Comparison of ENCODE assay signal across 12 mouse cellular contexts in genomic region chr17:15259427-15260101, GRCm38 (mm10).
A peak's percentile ranks its signal among the peaks of the same experiment; 100 is the strongest.
DNase-seq lines count a peak whose midpoint lies in the region; ATAC-seq lines count a peak whose summit lies in the region.
"Had no signal": no experiment of that assay in that cellular context is flagged by ENCODE, and none has a peak within 500 bp of the region (broad histone marks: within the 10 kb centered on the region; RNA-seq: fewer than 3 reads in every experiment).

No protein-coding gene starts in this region.

- H3K9me3 ChIP-seq in hindbrain, embryonic 10.5 days: no peaks in the 10 kb centered on the region
- no peaks in the 10 kb centered on the region for H3K9me3 ChIP-seq in hindbrain, embryonic 12.5 days (replicated peaks)
- H3K9me3 ChIP-seq in limb, embryonic 13.5 days: no peaks in the 10 kb centered on the region
- H3K9me3 ChIP-seq in limb, embryonic 10.5 days (replicated peaks): no peaks in the 10 kb centered on the region
- H3K9me3 ChIP-seq in neural tube, embryonic 15.5 days (replicated peaks): no peaks in the 10 kb centered on the region

- peak overlapping the region; percentile 9; the same call in 1 of the 2 replicates for H3K27ac ChIP-seq in hindbrain, embryonic 10.5 days
- H3K27ac ChIP-seq in hindbrain, embryonic 12.5 days: no peak overlapping the region
- no peak overlapping the region for H3K27ac ChIP-seq in limb, embryonic 13.5 days
- no peak overlapping the region for H3K27ac ChIP-seq in limb, embryonic 10.5 days
- peak overlapping the region; percentile 49 for H3K27ac ChIP-seq in neural tube, embryonic 15.5 days (replicated peaks)

- peaks cover 17% of the 10 kb centered on the region for H3K4me1 ChIP-seq in hindbrain, embryonic 10.5 days (replicated peaks)
- no peaks in the 10 kb centered on the region for H3K4me1 ChIP-seq in hindbrain, embryonic 12.5 days
- H3K4me1 ChIP-seq in limb, embryonic 13.5 days: peaks cover 9% of the 10 kb centered on the region
- peaks cover 6% of the 10 kb centered on the region; the same call in 1 of the 2 replicates for H3K4me1 ChIP-seq in limb, embryonic 10.5 days
- H3K4me1 ChIP-seq in neural tube, embryonic 15.5 days: peaks cover 14% of the 10 kb centered on the region

- no peak overlapping the region for H3K9ac ChIP-seq in hindbrain, embryonic 12.5 days
- H3K9ac ChIP-seq in limb, embryonic 13.5 days: no peak overlapping the region
- no peak overlapping the region for H3K9ac ChIP-seq in neural tube, embryonic 15.5 days (replicated peaks)

- ATAC-seq in hindbrain, embryonic 12.5 days (ENCODE audit: low FRiP score): no peak
- ATAC-seq in limb, embryonic 13.5 days (ENCODE audit: low FRiP score, low read depth): 0 out of 2 replicates have a peak, but pooled peaks have one; percentile 36
- ATAC-seq in neural tube, embryonic 15.5 days (ENCODE audit: low FRiP score): peak; percentile 89

- no peak for DNase-seq in hindbrain, embryonic 10.5 days (ENCODE audit: low spot score)
- no peak for DNase-seq in limb, embryonic 10.5 days (ENCODE audit: low spot score)
- peak; percentile 22 for DNase-seq in gonadal fat pad, adult 2 months (ENCODE audit: low read depth)
- DNase-seq in urinary bladder, postnatal 25 days (ENCODE audit: low spot score): no peak
- DNase-seq: adrenal gland, adult 8-10 months; heart, postnatal 36 days; kidney, postnatal 25 days; lung, adult 18-20 months; thymus, postnatal 4 days had no signal

- H3K4me2 ChIP-seq in hindbrain, embryonic 12.5 days (replicated peaks): no peak overlapping the region
- H3K4me2 ChIP-seq in limb, embryonic 13.5 days (replicated peaks): no peak overlapping the region
- H3K4me2 ChIP-seq in neural tube, embryonic 15.5 days: peak overlapping the region; percentile 21

- H3K27me3 ChIP-seq in hindbrain, embryonic 10.5 days (ENCODE audit: insufficient read depth, poor library complexity, severe bottlenecking): peaks cover 5% of the 10 kb centered on the region; the same call in 1 of the 2 replicates
- H3K27me3 ChIP-seq in hindbrain, embryonic 12.5 days: no peaks in the 10 kb centered on the region
- H3K27me3 ChIP-seq in limb, embryonic 13.5 days: no peaks in the 10 kb centered on the region
- no peaks in the 10 kb centered on the region for H3K27me3 ChIP-seq in limb, embryonic 10.5 days (ENCODE audit: low read depth, poor library complexity, severe bottlenecking)
- no peaks in the 10 kb centered on the region for H3K27me3 ChIP-seq in neural tube, embryonic 15.5 days (replicated peaks)

- 69% methylated on average over 11 of the region's 11 CpGs for WGBS in hindbrain, embryonic 10.5 days
- 66% methylated on average over 11 of the region's 11 CpGs for WGBS in hindbrain, embryonic 12.5 days
- WGBS in limb, embryonic 13.5 days: 43% methylated on average over 11 of the region's 11 CpGs
- 70% methylated on average over 11 of the region's 11 CpGs for WGBS in limb, embryonic 10.5 days
- WGBS in neural tube, embryonic 15.5 days: 41% methylated on average over 11 of the region's 11 CpGs

- no peaks in the 10 kb centered on the region for H3K36me3 ChIP-seq in hindbrain, embryonic 10.5 days
- no peaks in the 10 kb centered on the region for H3K36me3 ChIP-seq in hindbrain, embryonic 12.5 days
- H3K36me3 ChIP-seq in limb, embryonic 13.5 days: no peaks in the 10 kb centered on the region
- no peaks in the 10 kb centered on the region for H3K36me3 ChIP-seq in limb, embryonic 10.5 days
- no peaks in the 10 kb centered on the region for H3K36me3 ChIP-seq in neural tube, embryonic 15.5 days

- no peak overlapping the region for H3K4me3 ChIP-seq in hindbrain, embryonic 10.5 days
- no peak overlapping the region for H3K4me3 ChIP-seq in hindbrain, embryonic 12.5 days
- H3K4me3 ChIP-seq in limb, embryonic 13.5 days: no peak overlapping the region
- H3K4me3 ChIP-seq in limb, embryonic 10.5 days: no peak overlapping the region
- no peak overlapping the region for H3K4me3 ChIP-seq in neural tube, embryonic 15.5 days (replicated peaks)

Comparison
In these comparisons a context has a peak if more than half of its experiments do, and no peak if none do; other contexts are left out.
1. H3K27ac ChIP-seq: peak in hindbrain, embryonic 10.5 days (single experiment) and neural tube, embryonic 15.5 days (single experiment); none in hindbrain, embryonic 12.5 days (single experiment), limb, embryonic 13.5 days (single experiment) and limb, embryonic 10.5 days (single experiment).